Mouse (Mus musculus) stomach, postnatal 0 days (tissue): ENCODE results near the gene Foxp1. TPM values are rescaled to one million over a fixed set of nuclear protein-coding genes. Genes with fewer than 3 reads are reported as not detected.

ENCODE experiments used
- ATAC-seq: fragments of 200-750 bp; cut with Nextera tagmentation; 2 replicates; pipeline ENCODE4 v1.8.0; 2017; ENCODE audit not compliant: low FRiP score, low TSS enrichment
- DNase-seq: peaks from one replicate; pipeline ENCODE4 v3.0.0-alpha.2; 2016; ENCODE audit warnings: low spot score
- H3K27ac ChIP-seq: fragments of 300-500 bp; sonication (generic); replicated peaks from 2 replicates; pipeline ENCODE4 v1.5.1; 2014; ENCODE audit warnings: mild to moderate bottlenecking, control low read depth
- H3K27me3 ChIP-seq: fragments of 300-500 bp; sonication (generic); 2 replicates; pipeline ENCODE4 v1.6.1; 2014; ENCODE audit warnings: low read length; ENCODE audit not compliant: control insufficient read depth, insufficient read depth
- H3K36me3 ChIP-seq: fragments of 300-500 bp; sonication (generic); 2 replicates; pipeline ENCODE4 v1.6.1; 2014; ENCODE audit warnings: low read length, mixed read lengths; ENCODE audit not compliant: control insufficient read depth, insufficient read depth
- H3K4me1 ChIP-seq: fragments of 300-500 bp; sonication (generic); replicated peaks from 2 replicates; pipeline ENCODE4 v1.6.1; 2014; ENCODE audit warnings: antibody characterized with exemption; ENCODE audit not compliant: control insufficient read depth, insufficient read depth
- H3K4me2 ChIP-seq: fragments of 300-500 bp; sonication (generic); replicated peaks from 2 replicates; pipeline ENCODE4 v1.6.1; 2014; ENCODE audit warnings: low read depth, mild to moderate bottlenecking, control low read depth, moderate library complexity
- H3K4me3 ChIP-seq: fragments of 300-500 bp; sonication (generic); 2 replicates; pipeline ENCODE4 v1.5.1; 2014; ENCODE audit warnings: low read depth, low read length, control low read depth
- H3K9ac ChIP-seq: fragments of 300-500 bp; sonication (generic); 2 replicates; pipeline ENCODE4 v1.6.1; 2014; ENCODE audit warnings: mild to moderate bottlenecking, low read length, control low read depth, mixed read lengths
- H3K9me3 ChIP-seq: fragments of 300-500 bp; sonication (generic); 2 replicates; pipeline ENCODE4 v1.6.1; 2016; ENCODE audit warnings: low read length; ENCODE audit not compliant: control insufficient read depth
- CTCF ChIP-seq: IDR thresholded peaks from 2 replicates; pipeline ENCODE4 v1.5.1; 2016; ENCODE audit warnings: antibody characterized with exemption, low read depth, mild to moderate bottlenecking, moderate library complexity
- EP300 ChIP-seq: optimal IDR thresholded peaks from 2 replicates; pipeline ENCODE3; 2016; ENCODE audit warnings: antibody characterized with exemption
- WGBS: fragments of 180-500 bp; shearing (Covaris S2); extraction: QIAGEN DNeasy Blood & Tissue Kit; methylation state at CpG from one replicate; pipeline ENCODE4 v1.1.7; 2014; 5-methylcytosine and 5-hydroxymethylcytosine counted together
- polyA plus RNA-seq: library from polyadenylated mRNA; unstranded; fragments of >200 nt; fragmentation: Nextera tagmentation; extraction: Ambion mirVana; gene quantifications from 2 replicates; pipeline ENCODE4 v1.2.1, GENCODE M21; 2015

Gene Foxp1
- polyA plus RNA-seq, 1 experiment from 2014 or later, result 68.9 TPM

DNA sequence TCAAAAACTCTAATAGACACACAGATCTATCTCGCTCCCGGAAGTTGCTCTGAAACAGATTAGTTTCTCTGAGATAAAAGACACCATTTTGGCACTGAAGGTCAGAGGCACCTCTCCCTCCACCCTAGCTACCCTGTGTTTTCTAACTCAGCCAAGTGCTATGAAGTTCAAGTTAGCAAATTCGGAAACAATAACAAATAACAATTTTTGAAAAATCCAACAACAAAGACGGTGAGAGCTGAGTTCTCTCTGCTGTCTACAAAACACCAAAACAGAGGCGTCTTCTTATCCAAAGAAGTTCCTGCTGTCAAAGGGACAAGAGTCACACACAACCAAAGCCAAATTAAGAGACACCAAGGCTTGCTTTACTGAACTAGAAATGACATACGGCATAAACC, 349.9 kb downstream of the Foxp1 start:
- Histone ChIP-seq H3K9me3 (no peaks in the 10 kb centered on the region), H3K27ac (peak overlapping the region; percentile 82), H3K36me3 (no peaks in the 10 kb centered on the region), H3K9ac (peak overlapping the region; percentile 18; the same call in 1 of the 2 replicates), H3K4me1 (peaks cover 4% of the 10 kb centered on the region), H3K27me3 (no peaks in the 10 kb centered on the region), H3K4me3 (peak overlapping the region; percentile 3; the same call in 1 of the 2 replicates), H3K4me2 (peak overlapping the region; percentile 28)
- no peak for DNase-seq
- ATAC-seq, result no peak
- WGBS, result 51% methylated on average over 6 of the region's 6 CpGs
- TF ChIP-seq CTCF (no peak), EP300 (no peak)

GRCm38 (mm10) chr6:99171901-99172588, 350.5 kb downstream of the Foxp1 start:
- Histone ChIP-seq H3K36me3 (no peaks in the 10 kb centered on the region), H3K27ac (peak overlapping the region; percentile 82), H3K9me3 (no peaks in the 10 kb centered on the region), H3K4me1 (peaks cover 6% of the 10 kb centered on the region), H3K4me2 (peak overlapping the region; percentile 28), H3K4me3 (peak overlapping the region; percentile 3; the same call in 1 of the 2 replicates), H3K27me3 (no peaks in the 10 kb centered on the region), H3K9ac (peak overlapping the region; percentile 38; the same call in 1 of the 2 replicates)
- TF ChIP-seq EP300 (no peak), CTCF (no peak)
- peak; percentile 83 for DNase-seq
- WGBS, result 43% methylated on average over 8 of the region's 8 CpGs
- peak; percentile 61 for ATAC-seq

DNA sequence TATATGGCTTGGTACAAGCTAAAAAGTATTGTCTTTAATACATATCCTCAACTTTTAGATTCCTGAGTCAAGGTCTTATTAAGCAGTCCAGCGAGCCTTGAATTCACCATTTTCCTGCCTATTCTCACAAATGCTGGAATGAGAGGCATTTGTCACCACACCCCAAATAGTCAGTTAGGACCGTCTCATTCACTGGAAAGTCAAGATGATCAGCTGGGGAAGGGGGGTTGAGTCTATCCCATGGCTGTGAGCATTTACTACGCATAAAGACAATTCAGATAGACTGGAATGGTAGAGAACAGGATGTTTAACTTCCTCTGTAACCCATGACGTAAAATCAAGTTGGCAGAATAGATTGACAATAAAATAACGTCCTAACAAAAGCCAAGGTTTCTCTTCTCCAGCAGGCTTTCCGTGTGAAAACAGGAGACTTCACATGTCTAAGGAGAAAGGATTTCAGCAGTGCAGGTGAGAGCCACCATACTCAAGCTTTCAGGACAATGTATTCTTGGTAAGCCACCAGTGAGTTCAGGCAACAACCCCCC, 351.2 kb downstream of the Foxp1 start:
- H3K27me3 ChIP-seq, result no peaks in the 10 kb centered on the region
- no peak overlapping the region for H3K4me3 ChIP-seq
- 52% methylated on average over 6 of the region's 6 CpGs for WGBS
- TF ChIP-seq EP300 (no peak), CTCF (no peak)
- no peaks in the 10 kb centered on the region for H3K9me3 ChIP-seq
- no peaks in the 10 kb centered on the region for H3K36me3 ChIP-seq
- H3K4me1 ChIP-seq, result peaks cover 8% of the 10 kb centered on the region
- no peak for ATAC-seq
- H3K4me2 ChIP-seq, result peak overlapping the region; percentile 20; the same call in 1 of the 2 replicates
- no peak for DNase-seq
- H3K9ac ChIP-seq, result no peak overlapping the region
- peak overlapping the region; percentile 82 for H3K27ac ChIP-seq

- H3K36me3 ChIP-seq, result no peaks in the 10 kb centered on the region
- DNase-seq, result peak; percentile 76
- H3K4me3 ChIP-seq, result no peak overlapping the region
- H3K9me3 ChIP-seq, result no peaks in the 10 kb centered on the region
- WGBS, result 55% methylated on average over 2 of the region's 2 CpGs
- H3K4me2 ChIP-seq, result no peak overlapping the region
- H3K9ac ChIP-seq, result no peak overlapping the region
- peak overlapping the region; percentile 87 for H3K27ac ChIP-seq
- peak; percentile 83 for ATAC-seq
- H3K27me3 ChIP-seq, result no peaks in the 10 kb centered on the region
- H3K4me1 ChIP-seq, result peaks cover 9% of the 10 kb centered on the region
- TF ChIP-seq EP300, result no peak
- TF ChIP-seq CTCF, result no peak
Observed at GRCm38 (mm10) chr6:99168727-99169126, 353.8 kb downstream of the Foxp1 start.

- peaks cover 13% of the 10 kb centered on the region for H3K4me1 ChIP-seq
- no peaks in the 10 kb centered on the region for H3K9me3 ChIP-seq
- 53% methylated on average over 8 of the region's 8 CpGs for WGBS
- H3K4me3 ChIP-seq, result no peak overlapping the region
- H3K4me2 ChIP-seq, result no peak overlapping the region
- H3K36me3 ChIP-seq, result no peaks in the 10 kb centered on the region
- no peaks in the 10 kb centered on the region for H3K27me3 ChIP-seq
- no peak for TF ChIP-seq EP300
- no peak for TF ChIP-seq CTCF
- DNase-seq (peak; percentile 66), ATAC-seq (peak; percentile 64; the same call in 1 of the 2 replicates)
- H3K27ac ChIP-seq, result peak overlapping the region; percentile 77
- peak overlapping the region; percentile 13; the same call in 1 of the 2 replicates for H3K9ac ChIP-seq
Observed at GRCm38 (mm10) chr6:99167001-99167400, 355.5 kb downstream of the Foxp1 start.

- H3K36me3 ChIP-seq, result no peaks in the 10 kb centered on the region
- no peaks in the 10 kb centered on the region for H3K27me3 ChIP-seq
- peak overlapping the region; percentile 25; the same call in 1 of the 2 replicates for H3K27ac ChIP-seq
- 58% methylated on average over 4 of the region's 4 CpGs for WGBS
- ATAC-seq, result no peak
- TF ChIP-seq EP300 (no peak), CTCF (no peak)
- no peak overlapping the region for H3K4me3 ChIP-seq
- no peak overlapping the region for H3K4me2 ChIP-seq
- H3K9ac ChIP-seq, result no peak overlapping the region
- H3K9me3 ChIP-seq, result no peaks in the 10 kb centered on the region
- no peak for DNase-seq
- peaks cover 13% of the 10 kb centered on the region for H3K4me1 ChIP-seq
Observed at GRCm38 (mm10) chr6:99166169-99166568, 356.4 kb downstream of the Foxp1 start.
